Mouse (Mus musculus): Measurements from ENCODE around the gene Dnttip1.

GRCm38 (mm10) chr2:164701761-164702160, 44.0 kb upstream of the Dnttip1 start:
- TF ChIP-seq CTCF (IDR thresholded peaks at IDR 0.05; ENCODE audit: low read depth, low read length): no peak
- TF ChIP-seq POLR2A (IDR thresholded peaks at IDR 0.05; ENCODE audit: borderline replicate concordance, low read depth, low read length): no peak
